Mouse (Mus musculus) embryo, embryonic 11.5 days (tissue): ENCODE results near the gene Cavin2.

ENCODE experiments used
- DNase-seq: peaks from one replicate; pipeline ENCODE4 v3.0.0-alpha.2; 2012; ENCODE audit warnings: low read depth, low spot score

The Cavin2 gene

GRCm38 (mm10) chr1:51288755-51289619 lies at the start of gene Cavin2:
TSS of gene Cavin2 (plus strand) at chr1:51289126.
- no peak for DNase-seq

GRCm38 (mm10) chr1:51241311-51241986 lies 47.5 kb upstream of the Cavin2 start:
- DNase-seq = no peak

GRCm38 (mm10) chr1:51243294-51243693 lies 45.6 kb upstream of the Cavin2 start:
- DNase-seq = no peak

- no peak for DNase-seq
Observed at GRCm38 (mm10) chr1:51243869-51244268, 45.1 kb upstream of the Cavin2 start.

GRCm38 (mm10) chr1:51245381-51245780 lies 43.5 kb upstream of the Cavin2 start:
- DNase-seq = no peak

GRCm38 (mm10) chr1:51250302-51250701 lies 38.6 kb upstream of the Cavin2 start:
- DNase-seq = no peak

GRCm38 (mm10) chr1:51265118-51265800 lies 23.7 kb upstream of the Cavin2 start:
- no peak for DNase-seq

- no peak for DNase-seq
Observed at GRCm38 (mm10) chr1:51265926-51266325, 23.0 kb upstream of the Cavin2 start.

GRCm38 (mm10) chr1:51267125-51267524 lies 21.8 kb upstream of the Cavin2 start:
- DNase-seq = no peak

- no peak for DNase-seq
Observed at GRCm38 (mm10) chr1:51268225-51268624, 20.7 kb upstream of the Cavin2 start.

GRCm38 (mm10) chr1:51270196-51270935 lies 18.6 kb upstream of the Cavin2 start:
- no peak for DNase-seq

- no peak for DNase-seq
Observed at GRCm38 (mm10) chr1:51271845-51272244, 17.1 kb upstream of the Cavin2 start.

GRCm38 (mm10) chr1:51272583-51273201 lies 16.2 kb upstream of the Cavin2 start:
- no peak for DNase-seq

- no peak for DNase-seq
Observed at GRCm38 (mm10) chr1:51277879-51278567, 10.9 kb upstream of the Cavin2 start.

- DNase-seq = no peak
Observed at GRCm38 (mm10) chr1:51288201-51288600, 725 bp upstream of the Cavin2 start.

- no peak for DNase-seq
Observed at GRCm38 (mm10) chr1:51289620-51290445, 907 bp downstream of the Cavin2 start.

GRCm38 (mm10) chr1:51290634-51291033 lies 1.7 kb downstream of the Cavin2 start:
- DNase-seq = no peak

GRCm38 (mm10) chr1:51292348-51292747 lies 3.4 kb downstream of the Cavin2 start:
- no peak for DNase-seq

GRCm38 (mm10) chr1:51300295-51300930 lies 11.5 kb downstream of the Cavin2 start:
- no peak for DNase-seq
